ENCODE assay signal across 8 mouse cellular contexts in the genomic region with DNA sequence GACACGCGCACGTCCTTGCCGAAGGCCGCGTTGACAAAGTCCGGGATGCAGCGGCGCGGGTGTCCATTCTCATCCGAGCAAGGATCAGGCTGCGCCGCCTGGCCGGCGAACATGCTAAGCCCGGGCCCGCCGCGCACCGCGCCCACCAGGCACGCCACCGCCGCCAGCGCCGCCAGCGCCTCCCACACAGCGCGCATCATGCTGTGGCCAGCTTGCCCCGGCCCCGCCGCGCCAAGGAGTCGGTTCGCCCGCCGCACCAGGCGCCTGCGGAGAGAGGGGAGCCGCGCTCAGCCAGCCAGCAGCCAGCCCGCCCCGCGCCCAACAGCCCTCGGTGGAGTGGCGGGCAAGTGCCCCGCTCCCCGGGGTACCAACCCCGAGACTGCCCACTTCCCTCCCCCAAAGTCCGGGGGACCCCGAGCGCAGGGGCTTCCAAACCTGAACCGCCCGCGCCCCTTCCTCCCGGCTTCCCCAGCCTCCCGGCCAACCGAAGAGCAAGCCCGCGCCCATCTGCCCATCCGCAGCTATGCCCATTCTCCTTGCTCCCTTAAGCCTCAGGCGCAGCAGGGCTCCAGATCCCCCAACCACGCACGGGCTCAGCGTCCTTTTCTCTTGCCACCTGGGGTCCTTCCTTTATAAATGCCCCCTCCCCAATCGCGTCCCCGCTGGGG. TPM values are rescaled to one million over a fixed set of nuclear protein-coding genes. Genes with fewer than 3 reads are reported as not detected.
DNase-seq lines count a peak whose midpoint lies in the region; ATAC-seq and TF ChIP-seq lines count a peak whose summit lies in the region.

No protein-coding gene starts in this region.

- H3K9me3 ChIP-seq in kidney, embryonic 15.5 days (replicated peaks): no peaks in the 10 kb centered on the region
- H3K9me3 ChIP-seq in midbrain, embryonic 10.5 days (replicated peaks): no peaks in the 10 kb centered on the region

- peak overlapping the region; percentile 94 for H3K9ac ChIP-seq in heart, adult 2 months (ENCODE audit: low read depth, low read length)
- peak overlapping the region; percentile 57 for H3K9ac ChIP-seq in kidney, embryonic 15.5 days

- no peak for TF ChIP-seq EP300 in heart, adult 2 months (IDR thresholded peaks at IDR 0.05; ENCODE audit: insufficient read depth, low read depth, low read length)

- ATAC-seq in kidney, embryonic 15.5 days (replicated peaks; ENCODE audit: low FRiP score): peak; percentile 19

- WGBS in heart, adult 2 months: under 1% methylated on average over 66 of the region's 68 CpGs
- WGBS in kidney, embryonic 15.5 days: under 1% methylated on average over 68 of the region's 68 CpGs
- WGBS in midbrain, embryonic 10.5 days: under 1% methylated on average over 67 of the region's 68 CpGs
- WGBS in thymus, adult 2 months: 2% methylated on average over 60 of the region's 68 CpGs

- peak overlapping the region; percentile 64 for H3K4me3 ChIP-seq in heart, adult 2 months
- H3K4me3 ChIP-seq in kidney, embryonic 15.5 days (replicated peaks): peak overlapping the region; percentile 64
- peak overlapping the region; percentile 92 for H3K4me3 ChIP-seq in midbrain, embryonic 10.5 days
- peak overlapping the region; percentile 73 for H3K4me3 ChIP-seq in thymus, adult 2 months (ENCODE audit: control insufficient read depth, insufficient read depth, low read length)

- no peak for TF ChIP-seq CTCF in heart, adult 2 months (IDR thresholded peaks at IDR 0.05)
- no peak for TF ChIP-seq CTCF in thymus, adult 2 months (IDR thresholded peaks at IDR 0.05; ENCODE audit: borderline replicate concordance, control insufficient read depth, extremely low read depth, insufficient read depth, low read length, poor library complexity)

- no peaks in the 10 kb centered on the region for H3K79me2 ChIP-seq in heart, adult 2 months (replicated peaks; ENCODE audit: control insufficient read depth, insufficient read depth, low read length)

- H3K4me1 ChIP-seq in heart, adult 2 months (ENCODE audit: control insufficient read depth, insufficient read depth, low read length): peaks cover 13% of the 10 kb centered on the region
- H3K4me1 ChIP-seq in kidney, embryonic 15.5 days: peaks cover 44% of the 10 kb centered on the region
- H3K4me1 ChIP-seq in midbrain, embryonic 10.5 days: peaks cover 100% of the 10 kb centered on the region
- peaks cover 25% of the 10 kb centered on the region for H3K4me1 ChIP-seq in thymus, adult 2 months (replicated peaks; ENCODE audit: control insufficient read depth, insufficient read depth, low read length)

- TF ChIP-seq POLR2A in heart, adult 2 months (IDR thresholded peaks at IDR 0.05; ENCODE audit: insufficient read depth, low read depth, low read length): no peak
- TF ChIP-seq POLR2A in thymus, adult 2 months (IDR thresholded peaks at IDR 0.05; ENCODE audit: control insufficient read depth, extremely low read depth, insufficient read depth, low read length, poor library complexity): no peak

- H3K4me2 ChIP-seq in kidney, embryonic 15.5 days: peak overlapping the region; percentile 94

- peak overlapping the region; percentile 75 for H3K27ac ChIP-seq in heart, adult 2 months
- peak overlapping the region; percentile 49 for H3K27ac ChIP-seq in kidney, embryonic 15.5 days
- peak overlapping the region; percentile 96 for H3K27ac ChIP-seq in midbrain, embryonic 10.5 days (replicated peaks)
- no peak overlapping the region for H3K27ac ChIP-seq in thymus, adult 2 months (ENCODE audit: control insufficient read depth, insufficient read depth, low read length)

- intact Hi-C loops in left cerebral cortex, postnatal 36 days (cut with DNase I): no loop called here
- intact Hi-C loops in heart, adult 2 months (cut with DNase I): loop anchor here (2.0 to 10.0 kb wide), 2 partner anchors 41 to 61 kb away; no protein-coding TSS in a partner anchor

- peak; percentile 9 to 27 for DNase-seq in left cerebral cortex, postnatal 36 days (ENCODE audit: low spot score in 2 of 2)
- DNase-seq in left cerebral cortex, adult 9 months (ENCODE audit: low spot score in 2 of 2): no peak
- DNase-seq in adrenal gland, postnatal 36 days: peak; percentile 39 to 41
- peak; percentile 61 to 74 for DNase-seq in heart, adult 2 months
- DNase-seq in midbrain, embryonic 10.5 days (ENCODE audit: low spot score): no peak
- peak; percentile 31 for DNase-seq in thymus, adult 2 months
- no peak for DNase-seq in MN1 (ENCODE audit: low spot score)

- peaks cover 4% of the 10 kb centered on the region for H3K27me3 ChIP-seq in heart, adult 2 months (ENCODE audit: control insufficient read depth, insufficient read depth, low read length)
- peaks cover 92% of the 10 kb centered on the region for H3K27me3 ChIP-seq in kidney, embryonic 15.5 days
- peaks cover 100% of the 10 kb centered on the region for H3K27me3 ChIP-seq in midbrain, embryonic 10.5 days (ENCODE audit: low read depth, poor library complexity, severe bottlenecking)
- H3K27me3 ChIP-seq in thymus, adult 2 months (ENCODE audit: control insufficient read depth, insufficient read depth, low read length): peaks cover 36% of the 10 kb centered on the region

- H3K36me3 ChIP-seq in heart, adult 2 months (ENCODE audit: control insufficient read depth, insufficient read depth, low read length): no peaks in the 10 kb centered on the region
- H3K36me3 ChIP-seq in kidney, embryonic 15.5 days: no peaks in the 10 kb centered on the region
- peaks cover 20% of the 10 kb centered on the region for H3K36me3 ChIP-seq in midbrain, embryonic 10.5 days
- no peaks in the 10 kb centered on the region for H3K36me3 ChIP-seq in thymus, adult 2 months (ENCODE audit: control insufficient read depth, insufficient read depth, low read length)

RNA-seq across cellular contexts. Expression of a gene that starts 14.6 kb away (rescaled TPM):
- total RNA-seq in left cerebral cortex, postnatal 36 days (2021): 1 to 10 TPM; 5.5 to 7.5 TPM
- 10 to 100 TPM; 10.3 TPM for total RNA-seq in adrenal gland, postnatal 36 days (2021)
- 10 to 100 TPM; 55.1 to 70.5 TPM for total RNA-seq in heart, adult 2 months (2021)
- polyA plus RNA-seq in heart, adult 2 months (2012; rRNA removed): 32.4 and 35.4 TPM in 2 replicates
- polyA plus RNA-seq in kidney, embryonic 15.5 days (2015; fragmentation: Nextera tagmentation; extraction: Ambion mirVana): 16.5 and 16.9 TPM in 2 replicates
- 25.6 and 27.4 TPM in 2 replicates for polyA plus RNA-seq in midbrain, embryonic 10.5 days (2016; fragmentation: Nextera tagmentation; extraction: Ambion mirVana)
- 16.6 and 20.4 TPM in 2 replicates for polyA plus RNA-seq in thymus, adult 2 months (2012; rRNA removed)

RNA-seq across cellular contexts. Expression of a gene that starts 45.9 kb away (rescaled TPM):
- 1 to 10 TPM; 3.0 to 3.3 TPM for total RNA-seq in left cerebral cortex, postnatal 36 days (2021)
- total RNA-seq in adrenal gland, postnatal 36 days (2021): 1 to 10 TPM in 1 of 2 experiments, under 1 TPM in 1; 0.95 to 2.5 TPM
- 1 to 10 TPM in 1 of 2 experiments, under 1 TPM in 1; 0.84 to 1.3 TPM for total RNA-seq in heart, adult 2 months (2021)
- polyA plus RNA-seq in heart, adult 2 months (2012; rRNA removed): 1.4 and 2.9 TPM in 2 replicates
- polyA plus RNA-seq in kidney, embryonic 15.5 days (2015; fragmentation: Nextera tagmentation; extraction: Ambion mirVana): 0.57 and 0.68 TPM in 2 replicates
- 0.68 and 0.90 TPM in 2 replicates for polyA plus RNA-seq in midbrain, embryonic 10.5 days (2016; fragmentation: Nextera tagmentation; extraction: Ambion mirVana)
- polyA plus RNA-seq in thymus, adult 2 months (2012; rRNA removed): 105 and 108 TPM in 2 replicates

Comparison
In these comparisons a context has a peak if more than half of its experiments do, and no peak if none do; other contexts are left out.
1. DNase-seq: peak in left cerebral cortex, postnatal 36 days (2 of 2), adrenal gland, postnatal 36 days (2 of 2), heart, adult 2 months (2 of 2) and thymus, adult 2 months (single experiment); none in left cerebral cortex, adult 9 months (0 of 2), midbrain, embryonic 10.5 days (single experiment) and MN1 (single experiment).
2. RNA of a gene that starts 45.9 kb away (polyA plus RNA-seq): 105 to 108 TPM in thymus, adult 2 months; 1.4 to 2.9 TPM in heart, adult 2 months, 0.68 to 0.90 TPM in midbrain, embryonic 10.5 days and 0.57 to 0.68 TPM in kidney, embryonic 15.5 days; every median in the first group is over 10 times any median in the second.
3. Peak in every context shown above with its lines, with median percentiles within 50 percentile points of each other: H3K4me3 ChIP-seq.